Mouse (Mus musculus) lung, adult 2 months (tissue): Measurements from ENCODE around the gene Slc25a47.

Experiments
- CTCF ChIP-seq: fragments of 200-500 bp; IDR thresholded peaks from 2 replicates; pipeline ENCODE4 v1.5.1; 2011; ENCODE audit warnings: mild to moderate bottlenecking, low read length, control low read depth; ENCODE audit not compliant: insufficient read depth
- POLR2A ChIP-seq: fragments of 200-500 bp; IDR thresholded peaks from 2 replicates; pipeline ENCODE4 v1.6.1; 2011; ENCODE audit warnings: low read depth, mild to moderate bottlenecking, control low read depth, low read length, borderline replicate concordance; ENCODE audit errors: extremely low read depth

DNA sequence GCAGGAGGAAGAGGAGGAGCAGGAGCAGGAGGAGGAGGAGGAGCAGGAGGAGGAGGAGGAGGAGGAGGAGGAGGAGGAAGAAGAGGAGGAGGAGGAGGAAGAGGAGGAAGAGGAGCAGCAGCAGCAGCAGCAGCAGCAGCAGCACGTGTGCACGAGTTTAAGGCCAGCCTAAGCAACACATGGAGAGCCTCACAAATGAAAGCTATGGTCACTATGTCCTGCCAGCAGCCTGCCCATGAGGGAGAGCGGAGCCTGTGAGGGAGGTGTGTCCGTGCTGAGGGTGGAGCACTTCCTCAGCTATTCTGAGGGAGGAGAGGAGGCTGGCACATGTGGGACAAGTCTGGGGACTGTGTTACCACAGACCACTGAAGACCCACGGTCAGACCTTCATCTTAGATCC lies 37.3 kb downstream of the Slc25a47 start:
- no peak for TF ChIP-seq POLR2A
- TF ChIP-seq CTCF = no peak
